In genomic region chr15:98976763-98977758, GRCm38 (mm10) we compare ENCODE assay signal across 7 mouse cellular contexts. TPM values are rescaled to one million over a fixed set of nuclear protein-coding genes. Genes with fewer than 3 reads are reported as not detected.
DNase-seq lines count a peak whose midpoint lies in the region; ATAC-seq and TF ChIP-seq lines count a peak whose summit lies in the region.

No protein-coding gene starts in this region.

- H3K27me3 ChIP-seq in lung, postnatal 0 days (replicated peaks; ENCODE audit: insufficient read depth, low read length): no peaks in the 10 kb centered on the region
- no peaks in the 10 kb centered on the region for H3K27me3 ChIP-seq in embryonic facial prominence, embryonic 12.5 days
- H3K27me3 ChIP-seq in kidney, adult 2 months (replicated peaks; ENCODE audit: control insufficient read depth, insufficient read depth, low read length): no peaks in the 10 kb centered on the region

- H3K4me3 ChIP-seq in lung, postnatal 0 days (ENCODE audit: low read depth, low read length): no peak overlapping the region
- no peak overlapping the region for H3K4me3 ChIP-seq in embryonic facial prominence, embryonic 12.5 days
- no peak overlapping the region for H3K4me3 ChIP-seq in kidney, adult 2 months (ENCODE audit: insufficient read depth, low read depth, low read length)
- no peak overlapping the region for H3K4me3 ChIP-seq in olfactory bulb, adult 2 months (ENCODE audit: insufficient read depth, low read depth, low read length)

- no peak for TF ChIP-seq CTCF in lung, postnatal 0 days (IDR thresholded peaks at IDR 0.05)
- TF ChIP-seq CTCF in kidney, adult 2 months (conservative IDR thresholded peaks at IDR 0.05; ENCODE audit: insufficient read depth, insufficient read length, low read depth, low read length): no peak
- TF ChIP-seq CTCF in olfactory bulb, adult 2 months (IDR thresholded peaks at IDR 0.05; ENCODE audit: insufficient read depth, low read depth, low read length): no peak

- H3K36me3 ChIP-seq in lung, postnatal 0 days (ENCODE audit: insufficient read depth, low read length): no peaks in the 10 kb centered on the region
- H3K36me3 ChIP-seq in embryonic facial prominence, embryonic 12.5 days: no peaks in the 10 kb centered on the region
- H3K36me3 ChIP-seq in kidney, adult 2 months (ENCODE audit: control insufficient read depth, insufficient read depth, low read length): no peaks in the 10 kb centered on the region

- no peak overlapping the region for H3K9ac ChIP-seq in lung, postnatal 0 days (replicated peaks; ENCODE audit: low read depth)
- H3K9ac ChIP-seq in embryonic facial prominence, embryonic 12.5 days: no peak overlapping the region

- no peak for TF ChIP-seq POLR2A in kidney, adult 2 months (IDR thresholded peaks at IDR 0.05; ENCODE audit: low read depth, low read length)
- TF ChIP-seq POLR2A in olfactory bulb, adult 2 months (IDR thresholded peaks at IDR 0.05; ENCODE audit: insufficient read depth, low read depth, low read length): no peak

- DNase-seq in lung, postnatal 0 days (ENCODE audit: low spot score): peak; percentile 57
- no peak for DNase-seq in lung, postnatal 25 days (ENCODE audit: low spot score)
- peak; percentile 69 for DNase-seq in kidney, adult 2 months
- no peak for DNase-seq in thymus, postnatal 14 days
- no peak for DNase-seq in right cerebral cortex, postnatal 14 days

- no peaks in the 10 kb centered on the region; the same call in none of the 2 replicates for H3K4me1 ChIP-seq in lung, postnatal 0 days (ENCODE audit: insufficient read depth, low read depth, low read length)
- peaks cover 25% of the 10 kb centered on the region for H3K4me1 ChIP-seq in embryonic facial prominence, embryonic 12.5 days
- H3K4me1 ChIP-seq in kidney, adult 2 months (ENCODE audit: control insufficient read depth, insufficient read depth, low read length): peaks cover 8% of the 10 kb centered on the region; the same call in 1 of the 2 replicates
- H3K4me1 ChIP-seq in olfactory bulb, adult 2 months (ENCODE audit: control insufficient read depth, insufficient read depth, low read length): peaks cover 32% of the 10 kb centered on the region

- no peak for TF ChIP-seq EP300 in lung, postnatal 0 days (IDR thresholded peaks at IDR 0.05)

- H3K9me3 ChIP-seq in lung, postnatal 0 days (ENCODE audit: low read length): no peaks in the 10 kb centered on the region
- H3K9me3 ChIP-seq in embryonic facial prominence, embryonic 12.5 days: no peaks in the 10 kb centered on the region

- ATAC-seq in lung, postnatal 0 days: peak; percentile 25
- no peak for ATAC-seq in embryonic facial prominence, embryonic 12.5 days (ENCODE audit: insufficient number of reproducible peaks, insufficient read depth, low FRiP score, low TSS enrichment)

- no peak overlapping the region for H3K4me2 ChIP-seq in lung, postnatal 0 days (replicated peaks; ENCODE audit: low read depth, low read length)
- 0 out of 2 replicates have a peak overlapping the region, but pooled peaks have one; percentile 16 for H3K4me2 ChIP-seq in embryonic facial prominence, embryonic 12.5 days (replicated peaks)

- H3K27ac ChIP-seq in lung, postnatal 0 days (ENCODE audit: low read length): peak overlapping the region; percentile 51
- H3K27ac ChIP-seq in embryonic facial prominence, embryonic 12.5 days: peak overlapping the region; percentile 80
- H3K27ac ChIP-seq in kidney, adult 2 months (ENCODE audit: insufficient read depth, low read depth, low read length): peak overlapping the region; percentile 70
- peak overlapping the region; percentile 29 for H3K27ac ChIP-seq in olfactory bulb, adult 2 months (ENCODE audit: insufficient read depth, low read depth, low read length)

- 58% methylated on average over 21 of the region's 21 CpGs for WGBS in lung, postnatal 0 days
- 63% methylated on average over 21 of the region's 21 CpGs for WGBS in embryonic facial prominence, embryonic 12.5 days
- 59% methylated on average over 21 of the region's 21 CpGs for WGBS in kidney, adult 2 months
- WGBS in olfactory bulb, adult 2 months: 62% methylated on average over 21 of the region's 21 CpGs

RNA-seq across cellular contexts. Expression of gene Tuba1a, which starts 23.6 kb away (rescaled TPM):
- polyA plus RNA-seq in lung, postnatal 0 days (2015; fragmentation: Nextera tagmentation; extraction: Ambion mirVana): 881 and 945 TPM in 2 replicates
- polyA plus RNA-seq in embryonic facial prominence, embryonic 12.5 days (2016; fragmentation: Nextera tagmentation; extraction: Ambion mirVana): 2,353 and 2,615 TPM in 2 replicates
- polyA plus RNA-seq in kidney, adult 2 months (2012; rRNA removed): 121 and 131 TPM in 2 replicates
- 1,035 TPM in 1 of 2 replicates, not detected in the other for polyA plus RNA-seq in olfactory bulb, adult 2 months (2012; ENCODE audit: insufficient read depth, insufficient read length, low replicate concordance, missing spikeins)

RNA-seq across cellular contexts. Expression of gene Gm49450, which starts 23.7 kb away (rescaled TPM):
- polyA plus RNA-seq in lung, postnatal 0 days (2015; fragmentation: Nextera tagmentation; extraction: Ambion mirVana): not detected in 2 replicates
- not detected in 2 replicates for polyA plus RNA-seq in embryonic facial prominence, embryonic 12.5 days (2016; fragmentation: Nextera tagmentation; extraction: Ambion mirVana)
- 12.0 TPM in 1 of 2 replicates, not detected in the other for polyA plus RNA-seq in kidney, adult 2 months (2012; rRNA removed)
- not detected in 2 replicates for polyA plus RNA-seq in olfactory bulb, adult 2 months (2012; ENCODE audit: insufficient read depth, insufficient read length, low replicate concordance, missing spikeins)

RNA-seq across cellular contexts. Expression of gene Tuba1b, which starts 42.7 kb away (rescaled TPM):
- 415 and 427 TPM in 2 replicates for polyA plus RNA-seq in lung, postnatal 0 days (2015; fragmentation: Nextera tagmentation; extraction: Ambion mirVana)
- 1,598 and 1,609 TPM in 2 replicates for polyA plus RNA-seq in embryonic facial prominence, embryonic 12.5 days (2016; fragmentation: Nextera tagmentation; extraction: Ambion mirVana)
- 488 and 540 TPM in 2 replicates for polyA plus RNA-seq in kidney, adult 2 months (2012; rRNA removed)
- polyA plus RNA-seq in olfactory bulb, adult 2 months (2012; ENCODE audit: insufficient read depth, insufficient read length, low replicate concordance, missing spikeins): 649 and 1,228 TPM in 2 replicates

RNA-seq across cellular contexts. Expression of gene Tuba1c, which starts 52.6 kb away (rescaled TPM):
- 45.1 and 53.2 TPM in 2 replicates for polyA plus RNA-seq in lung, postnatal 0 days (2015; fragmentation: Nextera tagmentation; extraction: Ambion mirVana)
- 98.8 and 103 TPM in 2 replicates for polyA plus RNA-seq in embryonic facial prominence, embryonic 12.5 days (2016; fragmentation: Nextera tagmentation; extraction: Ambion mirVana)
- polyA plus RNA-seq in kidney, adult 2 months (2012; rRNA removed): 128 and 146 TPM in 2 replicates
- not detected in 2 replicates for polyA plus RNA-seq in olfactory bulb, adult 2 months (2012; ENCODE audit: insufficient read depth, insufficient read length, low replicate concordance, missing spikeins)

RNA-seq across cellular contexts. Expression of gene Lmbr1l, which starts 59.0 kb away (rescaled TPM):
- 16.5 and 17.0 TPM in 2 replicates for polyA plus RNA-seq in lung, postnatal 0 days (2015; fragmentation: Nextera tagmentation; extraction: Ambion mirVana)
- 21.5 and 26.4 TPM in 2 replicates for polyA plus RNA-seq in embryonic facial prominence, embryonic 12.5 days (2016; fragmentation: Nextera tagmentation; extraction: Ambion mirVana)
- 36.1 and 50.2 TPM in 2 replicates for polyA plus RNA-seq in kidney, adult 2 months (2012; rRNA removed)
- not detected in 2 replicates for polyA plus RNA-seq in olfactory bulb, adult 2 months (2012; ENCODE audit: insufficient read depth, insufficient read length, low replicate concordance, missing spikeins)

Comparison
In these comparisons a context has a peak if more than half of its experiments do, and no peak if none do; other contexts are left out.
1. DNase-seq: peak in lung, postnatal 0 days (single experiment) and kidney, adult 2 months (single experiment); none in lung, postnatal 25 days (single experiment), thymus, postnatal 14 days (single experiment) and right cerebral cortex, postnatal 14 days (single experiment).
2. H3K27ac ChIP-seq: peak in every context shown above with its lines; median percentile 80 in embryonic facial prominence, embryonic 12.5 days; 70 in kidney, adult 2 months; 51 in lung, postnatal 0 days; 29 in olfactory bulb, adult 2 months.